Mouse (Mus musculus): ENCODE measurements around the gene Gtf2a1.
"Not testable (repeated sequence)": the region's sequence is repeated elsewhere in the genome, so short reads cannot be mapped to it uniquely, and the experiment has no call there.

Gtf2a1 gene

DNA sequence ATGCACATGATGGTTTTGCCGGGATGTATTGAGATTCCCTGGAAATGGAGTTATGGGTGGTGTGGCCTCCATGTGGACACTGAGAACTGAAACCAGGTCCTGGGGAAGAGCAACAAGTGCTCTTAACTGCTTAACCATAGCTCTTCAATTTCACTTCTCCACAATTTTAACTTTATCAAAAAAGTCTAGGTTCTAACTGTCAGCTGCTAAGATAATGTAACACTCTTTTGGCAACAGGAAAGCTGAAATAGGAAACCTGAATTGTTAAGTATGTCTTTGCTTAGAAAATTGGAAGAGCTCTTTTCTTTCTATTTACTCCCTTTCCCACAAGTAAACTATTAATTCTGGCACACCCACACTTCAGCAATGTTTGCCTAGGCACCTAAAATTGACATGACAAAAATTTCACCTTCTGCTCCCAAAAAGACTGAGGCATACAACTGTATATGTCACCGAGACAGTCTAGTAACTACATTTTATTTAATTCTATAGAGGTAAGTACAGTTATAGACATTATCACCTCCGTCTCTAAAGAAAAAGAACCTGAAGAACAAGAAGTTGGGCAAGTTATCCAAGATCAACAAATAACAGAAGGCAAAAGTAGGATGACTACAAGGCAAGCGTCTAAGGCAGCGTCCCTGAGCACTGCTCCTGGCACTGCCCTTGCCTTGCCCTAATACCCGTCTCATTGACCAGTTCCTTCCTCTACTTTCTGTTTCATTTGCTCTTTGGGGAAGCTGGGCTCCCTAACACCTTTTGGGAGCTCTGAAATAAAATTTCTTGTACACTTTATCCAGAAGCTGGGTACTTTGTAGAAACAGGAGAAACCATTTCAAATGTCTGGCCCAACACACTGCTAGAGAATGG is 8.8 kb downstream of the Gtf2a1 start:
- no peak for DNase-seq

GRCm38 (mm10) chr12:91579665-91580064 is 10.6 kb downstream of the Gtf2a1 start:
- no peak for DNase-seq

GRCm38 (mm10) chr12:91571708-91572107 is 18.6 kb downstream of the Gtf2a1 start:
- DNase-seq: no peak

GRCm38 (mm10) chr12:91569255-91569654 is 21.0 kb downstream of the Gtf2a1 start:
- DNase-seq: no peak

DNA sequence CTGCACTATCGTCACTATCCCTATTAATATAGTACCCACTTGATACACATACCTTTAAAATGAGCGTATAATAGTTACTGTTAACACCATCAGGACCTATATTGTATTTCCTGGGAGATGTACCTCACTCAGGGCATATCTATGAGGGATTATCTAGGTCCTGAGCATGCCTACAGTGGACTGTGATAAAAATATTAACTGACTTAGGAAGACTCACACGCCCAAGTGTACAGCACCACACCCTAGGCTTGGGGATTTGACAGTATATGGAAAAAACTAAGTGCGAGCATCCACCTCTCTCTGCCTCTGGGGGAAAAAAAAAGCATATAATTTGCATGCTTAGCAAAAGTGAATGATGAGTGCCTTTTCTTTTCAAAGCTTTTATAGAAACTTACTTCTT is 23.1 kb downstream of the Gtf2a1 start:
- no peak for DNase-seq

- DNase-seq: not testable (repeated sequence)
Observed at GRCm38 (mm10) chr12:91558152-91558551, 32.1 kb downstream of the Gtf2a1 start.

- DNase-seq: not testable (repeated sequence)
Observed at GRCm38 (mm10) chr12:91557358-91558005, 32.8 kb downstream of the Gtf2a1 start.

GRCm38 (mm10) chr12:91551773-91552526 is 38.3 kb downstream of the Gtf2a1 start:
- no peak for DNase-seq

DNA sequence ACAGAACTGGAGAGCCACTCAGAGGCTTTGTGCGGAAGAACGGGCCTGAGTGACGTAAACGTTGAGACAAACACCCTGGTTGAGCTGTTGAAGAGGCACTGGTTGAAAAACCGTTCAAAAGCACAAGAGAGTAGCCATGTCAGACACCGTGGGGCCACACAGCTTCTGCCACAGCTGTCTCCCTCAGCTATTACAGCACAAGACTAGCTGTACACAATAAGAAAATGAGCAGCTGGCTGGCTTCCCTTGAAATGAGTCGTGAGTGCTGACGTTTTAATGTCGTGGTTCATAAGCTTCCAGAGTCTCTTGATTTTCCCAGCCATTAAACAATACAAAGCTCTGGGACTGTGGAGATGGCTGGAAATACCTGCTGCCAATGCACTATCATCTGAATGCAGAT is 40.8 kb downstream of the Gtf2a1 start:
- DNase-seq: no peak

DNA sequence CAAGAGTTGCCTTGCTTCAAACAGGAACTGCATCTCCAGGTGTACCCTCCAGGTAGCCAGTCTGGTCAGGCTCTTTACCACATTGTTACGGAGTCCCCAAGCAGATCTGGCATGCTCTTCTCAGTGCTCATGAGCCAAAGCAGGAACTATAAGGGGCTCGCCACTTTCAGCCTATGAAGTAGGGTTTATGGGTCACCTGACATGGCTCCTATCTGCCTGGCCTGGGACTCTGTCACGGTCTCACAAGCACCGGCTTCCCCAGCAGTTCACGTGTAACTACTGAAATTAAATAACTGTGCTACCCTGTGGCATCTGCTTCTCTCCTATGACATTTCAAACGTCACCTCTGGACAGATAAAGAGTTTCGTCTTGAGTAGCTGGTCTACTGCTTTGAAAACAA is 50.1 kb downstream of the Gtf2a1 start:
- no peak for DNase-seq

DNA sequence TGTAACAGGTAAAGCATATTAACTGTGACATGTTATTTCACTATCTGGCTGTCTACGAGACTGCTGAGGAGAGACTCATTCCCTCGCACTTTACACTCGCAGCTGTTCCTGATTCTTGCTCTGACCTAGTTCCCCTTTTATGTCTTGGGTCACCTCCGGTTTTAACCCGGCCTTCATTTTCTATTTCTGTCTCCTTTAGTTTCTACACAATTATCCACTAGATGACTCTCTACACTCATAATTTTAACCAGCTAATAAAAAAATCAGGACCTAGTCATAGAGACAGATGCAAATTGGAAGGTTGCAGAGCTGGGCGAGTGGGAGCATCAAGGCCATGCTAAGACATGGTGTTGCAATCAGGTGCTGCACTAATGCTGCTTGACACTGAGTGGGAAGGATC is 55.8 kb downstream of the Gtf2a1 start:
- no peak for DNase-seq

GRCm38 (mm10) chr12:91523626-91524025 is 66.7 kb downstream of the Gtf2a1 start:
- DNase-seq: peak; percentile 60

DNA sequence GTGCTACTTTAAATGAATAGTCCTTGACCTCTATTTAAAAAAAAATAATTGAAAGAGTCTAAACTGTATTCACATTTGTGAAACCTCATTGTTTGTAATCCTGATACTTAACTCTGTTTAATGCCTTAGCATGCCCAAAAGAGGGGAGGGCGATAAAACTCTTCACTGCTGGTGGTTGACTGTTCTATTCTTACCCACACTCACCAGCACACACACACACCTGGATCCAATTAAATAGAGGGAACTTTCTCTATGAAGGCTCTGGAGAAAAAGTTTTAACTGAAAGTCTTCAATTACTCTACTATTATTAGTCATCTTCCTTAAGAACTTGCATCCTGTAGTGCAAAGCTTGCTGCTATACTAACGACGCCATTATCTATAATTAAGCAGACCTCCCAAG is 72.5 kb downstream of the Gtf2a1 start:
- no peak for DNase-seq

GRCm38 (mm10) chr12:91513980-91514379 is 76.3 kb downstream of the Gtf2a1 start:
- DNase-seq: no peak

GRCm38 (mm10) chr12:91511766-91512165 is 78.5 kb downstream of the Gtf2a1 start:
- no peak for DNase-seq
